Mouse (Mus musculus) liver, embryonic 15.5 days (tissue): ENCODE results near the gene Lactbl1. TPM values are rescaled to one million over a fixed set of nuclear protein-coding genes. Genes with fewer than 3 reads are reported as not detected.

Experiments used
- ATAC-seq: fragments of 200-750 bp; cut with Nextera tagmentation; 2 replicates; pipeline ENCODE4 v1.8.0; 2017; ENCODE audit warnings: moderate number of reproducible peaks, mild to moderate bottlenecking, moderate library complexity; ENCODE audit not compliant: insufficient read depth
- H3K27ac ChIP-seq: fragments of 300-500 bp; sonication (generic); replicated peaks from 2 replicates; pipeline ENCODE4 v1.5.1; 2015; ENCODE audit warnings: mild to moderate bottlenecking, inconsistent platforms
- H3K27me3 ChIP-seq: fragments of 300-500 bp; sonication (generic); 2 replicates; pipeline ENCODE4 v1.6.1; 2015; ENCODE audit warnings: mild to moderate bottlenecking, inconsistent platforms
- H3K36me3 ChIP-seq: fragments of 300-500 bp; sonication (generic); replicated peaks from 2 replicates; pipeline ENCODE4 v1.6.1; 2015; ENCODE audit warnings: moderate library complexity, mild to moderate bottlenecking, inconsistent platforms
- H3K4me1 ChIP-seq: fragments of 300-500 bp; sonication (generic); replicated peaks from 2 replicates; pipeline ENCODE4 v1.6.1; 2015; ENCODE audit warnings: inconsistent platforms
- H3K4me2 ChIP-seq: fragments of 300-500 bp; sonication (generic); 2 replicates; pipeline ENCODE4 v1.6.1; 2015; ENCODE audit warnings: moderate library complexity, mild to moderate bottlenecking, inconsistent platforms
- H3K4me3 ChIP-seq: fragments of 300-500 bp; sonication (generic); replicated peaks from 2 replicates; pipeline ENCODE4 v1.5.1; 2015; ENCODE audit warnings: mild to moderate bottlenecking, inconsistent platforms
- H3K9ac ChIP-seq: fragments of 300-500 bp; sonication (generic); 2 replicates; pipeline ENCODE4 v1.6.1; 2015; ENCODE audit warnings: moderate library complexity, mild to moderate bottlenecking, inconsistent platforms
- H3K9me3 ChIP-seq: fragments of 300-500 bp; sonication (generic); replicated peaks from 2 replicates; pipeline ENCODE4 v1.6.1; 2016; ENCODE audit warnings: inconsistent platforms
- WGBS: fragments of 180-500 bp; shearing (Covaris S2); methylation state at CpG from one replicate; pipeline ENCODE4 v1.1.7; 2015; ENCODE audit warnings: mixed read lengths; ENCODE audit not compliant: insufficient replicate concordance; 5-methylcytosine and 5-hydroxymethylcytosine counted together
- polyA plus RNA-seq: library from polyadenylated mRNA; unstranded; fragments of >200 nt; fragmentation: Nextera tagmentation; extraction: Ambion mirVana; gene quantifications from 2 replicates; pipeline ENCODE4 v1.2.1, GENCODE M21; 2015

Gene Lactbl1
- polyA plus RNA-seq = not detected in 2 replicates

GRCm38 (mm10) chr4:136622388-136622787 lies at the start of gene Lactbl1:
TSS of gene Lactbl1 (plus strand) at chr4:136622621.
- no peak within 1 kb of the TSS for H3K9ac ChIP-seq
- no peaks in the 10 kb centered on the region for H3K27me3 ChIP-seq
- no peaks in the 10 kb centered on the region for H3K9me3 ChIP-seq
- H3K36me3 ChIP-seq = no peaks in the 10 kb centered on the region
- ATAC-seq = no peak
- H3K4me1 ChIP-seq = no peaks in the 10 kb centered on the region
- no peak within 1 kb of the TSS for H3K4me3 ChIP-seq
- no peak within 1 kb of the TSS for H3K27ac ChIP-seq
- H3K4me2 ChIP-seq = no peak within 1 kb of the TSS
- 53% methylated on average over 6 of the region's 6 CpGs for WGBS

- ATAC-seq = no peak
- peaks cover 9% of the 10 kb centered on the region for H3K4me1 ChIP-seq
- H3K4me2 ChIP-seq = no peak overlapping the region
- H3K27ac ChIP-seq = no peak overlapping the region
- H3K27me3 ChIP-seq = no peaks in the 10 kb centered on the region
- H3K9me3 ChIP-seq = no peaks in the 10 kb centered on the region
- WGBS = 83% methylated on average over 3 of the region's 3 CpGs
- no peak overlapping the region for H3K9ac ChIP-seq
- no peaks in the 10 kb centered on the region for H3K36me3 ChIP-seq
- H3K4me3 ChIP-seq = no peak overlapping the region
Observed at GRCm38 (mm10) chr4:136581885-136582284, 40.5 kb upstream of the Lactbl1 start.

- ATAC-seq = no peak
- Histone ChIP-seq H3K4me3 (no peak overlapping the region), H3K9ac (no peak overlapping the region), H3K27ac (no peak overlapping the region), H3K27me3 (no peaks in the 10 kb centered on the region), H3K4me1 (peaks cover 35% of the 10 kb centered on the region), H3K4me2 (peak overlapping the region; percentile 42), H3K9me3 (no peaks in the 10 kb centered on the region), H3K36me3 (peaks cover 9% of the 10 kb centered on the region)
- WGBS = 81% methylated on average over 4 of the region's 4 CpGs
Observed at GRCm38 (mm10) chr4:136587221-136587827, 35.1 kb upstream of the Lactbl1 start.

GRCm38 (mm10) chr4:136588003-136588402 lies 34.4 kb upstream of the Lactbl1 start:
- Histone ChIP-seq H3K4me3 (no peak overlapping the region), H3K27ac (0 out of 2 replicates have a peak overlapping the region, but pooled peaks have one; percentile 19), H3K9me3 (no peaks in the 10 kb centered on the region), H3K4me1 (peaks cover 39% of the 10 kb centered on the region), H3K9ac (no peak overlapping the region), H3K27me3 (no peaks in the 10 kb centered on the region), H3K4me2 (peak overlapping the region; percentile 42), H3K36me3 (peaks cover 9% of the 10 kb centered on the region)
- peak; percentile 51; the same call in 1 of the 2 replicates for ATAC-seq
- 20% methylated on average over 4 of the region's 4 CpGs for WGBS

GRCm38 (mm10) chr4:136592111-136592510 lies 30.3 kb upstream of the Lactbl1 start:
- Histone ChIP-seq H3K27ac (no peak overlapping the region; the same call in 1 of the 2 replicates), H3K4me3 (no peak overlapping the region), H3K9ac (no peak overlapping the region), H3K27me3 (no peaks in the 10 kb centered on the region), H3K36me3 (peaks cover 9% of the 10 kb centered on the region), H3K9me3 (no peaks in the 10 kb centered on the region), H3K4me1 (peaks cover 36% of the 10 kb centered on the region), H3K4me2 (no peak overlapping the region)
- no peak for ATAC-seq
- 45% methylated on average over 4 of the region's 4 CpGs for WGBS

GRCm38 (mm10) chr4:136594006-136594405 lies 28.4 kb upstream of the Lactbl1 start:
- peaks cover 9% of the 10 kb centered on the region for H3K36me3 ChIP-seq

GRCm38 (mm10) chr4:136595221-136595620 lies 27.2 kb upstream of the Lactbl1 start:
- H3K4me3 ChIP-seq = no peak overlapping the region
- no peak overlapping the region for H3K27ac ChIP-seq
- no peak for ATAC-seq
- H3K9me3 ChIP-seq = no peaks in the 10 kb centered on the region
- 75% methylated on average over 6 of the region's 6 CpGs for WGBS
- H3K36me3 ChIP-seq = peaks cover 4% of the 10 kb centered on the region
- H3K27me3 ChIP-seq = no peaks in the 10 kb centered on the region
- no peak overlapping the region for H3K4me2 ChIP-seq
- peaks cover 26% of the 10 kb centered on the region for H3K4me1 ChIP-seq
- no peak overlapping the region for H3K9ac ChIP-seq

More at GRCm38 (mm10) chr4:136594006-136594405, 28.4 kb upstream of the Lactbl1 start:
- ATAC-seq = no peak
- H3K27me3 ChIP-seq = no peaks in the 10 kb centered on the region
- peaks cover 31% of the 10 kb centered on the region for H3K4me1 ChIP-seq
- no peaks in the 10 kb centered on the region for H3K9me3 ChIP-seq
- H3K4me2 ChIP-seq = no peak overlapping the region
- H3K9ac ChIP-seq = no peak overlapping the region
- no peak overlapping the region for H3K27ac ChIP-seq
- H3K4me3 ChIP-seq = no peak overlapping the region
- 78% methylated on average over 2 of the region's 2 CpGs for WGBS

- Histone ChIP-seq H3K4me3 (no peak overlapping the region), H3K27ac (no peak overlapping the region), H3K9me3 (no peaks in the 10 kb centered on the region), H3K4me2 (no peak overlapping the region), H3K36me3 (no peaks in the 10 kb centered on the region), H3K27me3 (no peaks in the 10 kb centered on the region), H3K9ac (no peak overlapping the region), H3K4me1 (peaks cover 34% of the 10 kb centered on the region)
- 70% methylated on average over 7 of the region's 7 CpGs for WGBS
- ATAC-seq = no peak
Observed at GRCm38 (mm10) chr4:136598268-136598876, 24.0 kb upstream of the Lactbl1 start.

- ATAC-seq = no peak
- Histone ChIP-seq H3K27ac (no peak overlapping the region), H3K4me1 (peaks cover 29% of the 10 kb centered on the region), H3K36me3 (no peaks in the 10 kb centered on the region), H3K4me2 (no peak overlapping the region; the same call in 1 of the 2 replicates), H3K27me3 (no peaks in the 10 kb centered on the region), H3K9me3 (no peaks in the 10 kb centered on the region), H3K9ac (no peak overlapping the region), H3K4me3 (no peak overlapping the region)
- WGBS = 80% methylated on average over 3 of the region's 3 CpGs
Observed at GRCm38 (mm10) chr4:136599869-136600268, 22.6 kb upstream of the Lactbl1 start.

- no peaks in the 10 kb centered on the region for H3K36me3 ChIP-seq
- H3K4me3 ChIP-seq = 0 out of 2 replicates have a peak overlapping the region, but pooled peaks have one; percentile 99
- 73% methylated on average over 2 of the region's 2 CpGs for WGBS
- 0 out of 2 replicates have a peak overlapping the region, but pooled peaks have one; percentile 98 for H3K9ac ChIP-seq
- no peak overlapping the region for H3K27ac ChIP-seq
- H3K4me2 ChIP-seq = peak overlapping the region; percentile 77
- H3K9me3 ChIP-seq = no peaks in the 10 kb centered on the region
- no peaks in the 10 kb centered on the region for H3K27me3 ChIP-seq
- ATAC-seq = no peak
- peaks cover 27% of the 10 kb centered on the region for H3K4me1 ChIP-seq
Observed at GRCm38 (mm10) chr4:136600536-136600935, 21.9 kb upstream of the Lactbl1 start.

- no peak for ATAC-seq
- peak overlapping the region; percentile 98 for H3K9ac ChIP-seq
- H3K9me3 ChIP-seq = no peaks in the 10 kb centered on the region
- peak overlapping the region; percentile 77 for H3K4me2 ChIP-seq
- 1% methylated on average over 13 of the region's 13 CpGs for WGBS
- H3K4me3 ChIP-seq = peak overlapping the region; percentile 99
- H3K36me3 ChIP-seq = no peaks in the 10 kb centered on the region
- H3K27me3 ChIP-seq = no peaks in the 10 kb centered on the region
- H3K4me1 ChIP-seq = peaks cover 27% of the 10 kb centered on the region
- H3K27ac ChIP-seq = peak overlapping the region; percentile 86
Observed at GRCm38 (mm10) chr4:136601476-136601875, 20.9 kb upstream of the Lactbl1 start.
